8 mouse cellular contexts compared by ENCODE assay signal in genomic region chr19:58918597-58918996, GRCm38 (mm10). TPM values are rescaled to one million over a fixed set of nuclear protein-coding genes. Genes with fewer than 3 reads are reported as not detected.
A peak's percentile ranks its signal among the peaks of the same experiment; 100 is the strongest.
DNase-seq lines count a peak whose midpoint lies in the region; ATAC-seq lines count a peak whose summit lies in the region.

No protein-coding gene starts in this region.

- H3K4me1 ChIP-seq in midbrain, embryonic 11.5 days (ENCODE audit: control insufficient read depth, insufficient read depth, low read length): no peaks in the 10 kb centered on the region
- H3K4me1 ChIP-seq in midbrain, embryonic 10.5 days: peaks cover 14% of the 10 kb centered on the region
- H3K4me1 ChIP-seq in forebrain, embryonic 10.5 days: peaks cover 28% of the 10 kb centered on the region
- H3K4me1 ChIP-seq in liver, embryonic 13.5 days (replicated peaks): no peaks in the 10 kb centered on the region
- H3K4me1 ChIP-seq in stomach, embryonic 16.5 days (ENCODE audit: control insufficient read depth, insufficient read depth, low read length): no peaks in the 10 kb centered on the region; the same call in 1 of the 2 replicates

- H3K9ac ChIP-seq in midbrain, embryonic 11.5 days (ENCODE audit: low read length): 0 out of 2 replicates have a peak overlapping the region, but pooled peaks have one; percentile 18
- no peak overlapping the region for H3K9ac ChIP-seq in liver, embryonic 13.5 days
- H3K9ac ChIP-seq in stomach, embryonic 16.5 days (ENCODE audit: low read length): 0 out of 2 replicates have a peak overlapping the region, but pooled peaks have one; percentile 13

- no peak for DNase-seq in midbrain, embryonic 11.5 days (ENCODE audit: low spot score, missing footprints)
- DNase-seq in midbrain, embryonic 10.5 days (ENCODE audit: low spot score): no peak
- no peak for DNase-seq in forebrain, embryonic 10.5 days (ENCODE audit: extremely low spot score, low spot score)
- no peak for DNase-seq in liver, embryonic 13.5 days
- no peak for DNase-seq in spleen, postnatal 14 days (ENCODE audit: low spot score in 2 of 2)
- no peak for DNase-seq in frontal cortex, postnatal 25 days (ENCODE audit: low spot score in 2 of 2)

- 10% methylated on average over 11 of the region's 11 CpGs for WGBS in midbrain, embryonic 11.5 days
- 7% methylated on average over 11 of the region's 11 CpGs for WGBS in midbrain, embryonic 10.5 days
- 11% methylated on average over 11 of the region's 11 CpGs for WGBS in forebrain, embryonic 10.5 days
- 10% methylated on average over 11 of the region's 11 CpGs for WGBS in liver, embryonic 13.5 days (ENCODE audit: insufficient replicate concordance)
- WGBS in stomach, embryonic 16.5 days: 5% methylated on average over 11 of the region's 11 CpGs

- no peaks in the 10 kb centered on the region for H3K9me3 ChIP-seq in midbrain, embryonic 11.5 days (ENCODE audit: control insufficient read depth, low read length)
- H3K9me3 ChIP-seq in midbrain, embryonic 10.5 days (replicated peaks): no peaks in the 10 kb centered on the region
- H3K9me3 ChIP-seq in forebrain, embryonic 10.5 days: no peaks in the 10 kb centered on the region
- no peaks in the 10 kb centered on the region for H3K9me3 ChIP-seq in liver, embryonic 13.5 days (replicated peaks)
- no peaks in the 10 kb centered on the region for H3K9me3 ChIP-seq in stomach, embryonic 16.5 days (replicated peaks; ENCODE audit: control insufficient read depth, low read length)

- peaks cover 10% of the 10 kb centered on the region; the same call in 1 of the 2 replicates for H3K27me3 ChIP-seq in midbrain, embryonic 11.5 days (ENCODE audit: control insufficient read depth, insufficient read depth, low read length)
- H3K27me3 ChIP-seq in midbrain, embryonic 10.5 days (ENCODE audit: low read depth, poor library complexity, severe bottlenecking): peaks cover 77% of the 10 kb centered on the region
- H3K27me3 ChIP-seq in forebrain, embryonic 10.5 days (ENCODE audit: poor library complexity, severe bottlenecking): peaks cover 96% of the 10 kb centered on the region
- peaks cover 9% of the 10 kb centered on the region; the same call in 1 of the 2 replicates for H3K27me3 ChIP-seq in liver, embryonic 13.5 days
- H3K27me3 ChIP-seq in stomach, embryonic 16.5 days (ENCODE audit: control insufficient read depth, insufficient read depth, low read length): no peaks in the 10 kb centered on the region

- no peaks in the 10 kb centered on the region for H3K36me3 ChIP-seq in midbrain, embryonic 11.5 days (ENCODE audit: control insufficient read depth, insufficient read depth, low read length)
- H3K36me3 ChIP-seq in midbrain, embryonic 10.5 days: no peaks in the 10 kb centered on the region
- no peaks in the 10 kb centered on the region for H3K36me3 ChIP-seq in forebrain, embryonic 10.5 days (replicated peaks)
- H3K36me3 ChIP-seq in liver, embryonic 13.5 days: no peaks in the 10 kb centered on the region
- no peaks in the 10 kb centered on the region for H3K36me3 ChIP-seq in stomach, embryonic 16.5 days (ENCODE audit: control insufficient read depth, insufficient read depth, low read length)

- ATAC-seq in midbrain, embryonic 11.5 days (ENCODE audit: low FRiP score): no peak
- no peak for ATAC-seq in liver, embryonic 13.5 days (ENCODE audit: low read depth)
- no peak for ATAC-seq in stomach, embryonic 16.5 days (ENCODE audit: insufficient read depth, low FRiP score)
- ATAC-seq in megakaryocyte-erythroid progenitor cell, adult 5-6 weeks (replicated peaks; ENCODE audit: low FRiP score, low TSS enrichment, poor library complexity, severe bottlenecking): no peak

- H3K4me2 ChIP-seq in midbrain, embryonic 11.5 days: peak overlapping the region; percentile 22; the same call in 1 of the 2 replicates
- peak overlapping the region; percentile 47 for H3K4me2 ChIP-seq in liver, embryonic 13.5 days
- H3K4me2 ChIP-seq in stomach, embryonic 16.5 days (ENCODE audit: low read depth, low read length): peak overlapping the region; percentile 37

- H3K27ac ChIP-seq in midbrain, embryonic 11.5 days (ENCODE audit: low read depth, low read length): no peak overlapping the region
- H3K27ac ChIP-seq in midbrain, embryonic 10.5 days (replicated peaks): no peak overlapping the region
- H3K27ac ChIP-seq in forebrain, embryonic 10.5 days: no peak overlapping the region
- no peak overlapping the region for H3K27ac ChIP-seq in liver, embryonic 13.5 days
- H3K27ac ChIP-seq in stomach, embryonic 16.5 days (ENCODE audit: low read length): no peak overlapping the region

- H3K4me3 ChIP-seq in midbrain, embryonic 11.5 days (ENCODE audit: low read depth, low read length): no peak overlapping the region
- H3K4me3 ChIP-seq in midbrain, embryonic 10.5 days: no peak overlapping the region
- H3K4me3 ChIP-seq in forebrain, embryonic 10.5 days: peak overlapping the region; percentile 31
- H3K4me3 ChIP-seq in liver, embryonic 13.5 days (replicated peaks): peak overlapping the region; percentile 19; the same call in 1 of the 2 replicates
- H3K4me3 ChIP-seq in stomach, embryonic 16.5 days (replicated peaks; ENCODE audit: low read length): peak overlapping the region; percentile 20

RNA-seq across cellular contexts. Expression of gene Eno4, which starts 24.6 kb away (rescaled TPM):
- polyA plus RNA-seq in midbrain, embryonic 11.5 days (2014; fragmentation: Nextera tagmentation; extraction: Ambion mirVana): 0.39 and 0.45 TPM in 2 replicates
- polyA plus RNA-seq in midbrain, embryonic 10.5 days (2016; fragmentation: Nextera tagmentation; extraction: Ambion mirVana): 0.43 and 0.54 TPM in 2 replicates
- 1.3 and 1.4 TPM in 2 replicates for polyA plus RNA-seq in forebrain, embryonic 10.5 days (2016; fragmentation: Nextera tagmentation; extraction: Ambion mirVana)
- 0.06 and 0.08 TPM in 2 replicates for polyA plus RNA-seq in liver, embryonic 13.5 days (2015; fragmentation: Nextera tagmentation; extraction: Ambion mirVana)
- 0.21 and 0.51 TPM in 2 replicates for polyA plus RNA-seq in stomach, embryonic 16.5 days (2015; fragmentation: Nextera tagmentation; extraction: Ambion mirVana)
- total RNA-seq in megakaryocyte-erythroid progenitor cell, adult 5-6 weeks (2014; fragmentation: Nextera tagmentation): not detected in 2 replicates
- total RNA-seq in megakaryocyte-erythroid progenitor cell, adult 5-6 weeks (2017): not detected in 2 replicates

RNA-seq across cellular contexts. Expression of gene Hspa12a, which starts 24.9 kb away (rescaled TPM):
- polyA plus RNA-seq in midbrain, embryonic 11.5 days (2014; fragmentation: Nextera tagmentation; extraction: Ambion mirVana): 9.3 and 10.6 TPM in 2 replicates
- polyA plus RNA-seq in midbrain, embryonic 10.5 days (2016; fragmentation: Nextera tagmentation; extraction: Ambion mirVana): 10.8 and 15.3 TPM in 2 replicates
- polyA plus RNA-seq in forebrain, embryonic 10.5 days (2016; fragmentation: Nextera tagmentation; extraction: Ambion mirVana): 5.7 and 7.2 TPM in 2 replicates
- 0.46 and 0.53 TPM in 2 replicates for polyA plus RNA-seq in liver, embryonic 13.5 days (2015; fragmentation: Nextera tagmentation; extraction: Ambion mirVana)
- 5.4 and 6.0 TPM in 2 replicates for polyA plus RNA-seq in stomach, embryonic 16.5 days (2015; fragmentation: Nextera tagmentation; extraction: Ambion mirVana)
- not detected in 2 replicates for total RNA-seq in megakaryocyte-erythroid progenitor cell, adult 5-6 weeks (2014; fragmentation: Nextera tagmentation)
- 0.19 TPM in 1 of 2 replicates, not detected in the other for total RNA-seq in megakaryocyte-erythroid progenitor cell, adult 5-6 weeks (2017)

Comparison
In these comparisons a context has a peak if more than half of its experiments do, and no peak if none do; other contexts are left out.
1. H3K4me3 ChIP-seq: peak in forebrain, embryonic 10.5 days (single experiment), liver, embryonic 13.5 days (single experiment) and stomach, embryonic 16.5 days (single experiment); none in midbrain, embryonic 11.5 days (single experiment) and midbrain, embryonic 10.5 days (single experiment).
2. Peak in every context shown above with its lines, with median percentiles within 50 percentile points of each other: H3K4me2 ChIP-seq.